Mouse (Mus musculus) skeletal muscle tissue, adult 2 months (tissue): ENCODE measurements at regions not wholly inside any gene's neighbourhood (a gene's known extent, or its start where the extent isn't known, plus 50 kb on each side); places are given as distances from the start of the nearest gene placed in this dataset.

Experiments
- DNase-seq: peaks from one replicate; pipeline ENCODE4 v3.0.0-alpha.2; 2012; ENCODE audit warnings: low read depth, low spot score

DNA sequence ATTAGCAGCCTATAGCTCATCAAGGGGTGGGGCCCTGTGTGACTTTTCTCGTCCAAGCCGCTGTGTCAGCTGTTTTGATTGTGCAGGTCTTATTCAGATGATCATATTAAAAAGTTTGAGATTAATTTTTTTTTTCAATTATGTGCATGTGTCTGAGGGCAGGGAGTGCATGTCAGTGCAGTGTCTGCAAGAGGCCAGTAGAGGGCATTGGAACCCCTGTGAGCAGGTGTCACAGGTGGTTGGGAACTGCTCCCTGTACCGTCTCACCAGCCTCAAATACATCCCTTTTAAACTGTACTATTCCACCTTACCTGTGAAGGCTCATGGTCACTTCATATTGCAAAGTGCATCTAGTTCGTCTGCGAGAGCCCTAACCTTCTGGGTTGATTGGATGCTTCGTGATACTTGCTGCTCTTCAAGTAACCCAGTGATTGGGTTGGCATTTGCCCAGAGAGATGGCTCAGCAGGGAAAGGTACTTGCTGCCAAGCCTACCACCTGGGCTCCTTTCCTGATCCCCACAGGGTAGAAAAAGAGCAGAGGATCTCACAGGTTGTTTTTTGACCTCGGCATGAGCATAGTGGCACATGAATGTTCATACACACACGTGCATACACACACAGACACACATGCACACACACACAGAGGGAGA, 178.3 kb upstream of the Fam19a5 start:
- DNase-seq = no peak

DNA sequence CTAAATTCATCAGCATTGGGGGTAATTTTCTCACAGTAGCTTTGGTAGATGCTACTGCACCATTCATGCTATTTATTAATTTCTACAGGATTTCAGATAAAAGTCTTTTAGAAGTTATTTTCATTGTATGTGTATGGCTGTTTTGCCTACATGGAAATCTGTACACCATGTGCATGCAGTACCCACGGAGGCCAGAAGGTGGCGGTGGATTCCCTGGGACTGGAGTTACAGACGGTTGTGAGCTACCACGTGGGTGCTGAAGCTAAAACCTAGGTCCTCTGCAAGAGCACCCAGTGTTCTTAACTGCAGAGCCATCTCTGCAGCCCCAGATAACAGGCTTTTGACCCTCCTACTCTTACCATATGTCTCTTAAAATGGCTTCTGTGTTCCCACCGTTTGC, 176.7 kb upstream of the Fam19a5 start:
- DNase-seq = no peak

DNA sequence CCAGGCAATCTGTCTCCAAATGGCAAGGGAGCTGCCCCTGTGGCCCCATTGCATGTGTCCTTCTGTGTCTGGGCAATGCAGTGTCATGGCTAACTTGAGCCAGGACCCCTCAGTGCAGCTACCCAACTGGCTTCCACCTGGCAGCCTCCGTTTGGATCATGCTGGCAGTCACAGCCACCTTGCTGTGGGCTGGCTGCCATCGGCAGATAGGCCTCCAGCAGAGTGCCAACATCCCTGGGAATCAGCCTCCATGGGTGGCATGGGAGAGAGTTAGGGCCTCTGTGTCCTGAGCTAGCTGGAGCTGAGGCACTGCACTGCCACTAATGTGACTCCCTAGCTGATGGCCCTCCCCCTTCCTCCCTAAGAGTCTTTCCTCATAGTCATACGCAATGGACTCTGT, 174.7 kb upstream of the Fam19a5 start:
- DNase-seq = no peak

DNA sequence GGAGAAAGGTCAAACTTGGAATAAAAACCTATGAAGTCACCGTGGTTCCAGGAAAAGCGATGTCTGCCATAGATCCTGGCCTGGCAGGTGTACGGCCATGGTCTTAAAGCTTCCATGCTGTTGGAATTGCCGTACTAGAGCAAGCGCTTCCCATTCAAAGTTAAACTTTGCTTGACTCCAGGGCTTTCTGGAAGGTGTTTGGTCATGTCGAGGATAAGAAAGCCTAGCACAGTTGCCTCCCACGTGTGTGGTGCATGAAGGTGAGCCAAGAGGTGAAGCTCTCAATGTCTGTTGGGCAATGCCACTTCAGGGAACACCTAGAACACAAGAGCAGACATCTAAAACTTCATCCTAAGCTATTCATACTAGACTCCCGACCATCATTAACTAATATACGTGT, 174.3 kb upstream of the Fam19a5 start:
- DNase-seq = no peak

DNA sequence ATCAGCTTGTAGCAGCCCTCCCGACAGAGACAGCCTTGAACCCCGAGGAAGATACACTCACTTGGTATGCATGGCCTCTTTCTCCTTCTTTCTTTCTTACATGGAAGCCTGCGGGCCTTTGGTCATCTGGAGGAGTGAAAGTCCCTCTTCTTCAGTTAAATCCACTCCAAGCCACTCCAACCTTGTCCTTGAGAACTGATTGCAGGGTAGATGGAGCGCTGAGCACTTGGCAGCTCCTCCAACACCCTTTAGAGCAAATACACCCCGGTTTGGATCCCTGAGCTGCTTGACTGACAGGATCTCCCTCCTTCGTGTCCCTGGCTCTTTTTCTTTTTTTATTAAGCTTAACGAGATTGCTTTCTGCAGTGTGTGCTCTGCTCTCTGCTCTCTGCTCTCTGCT, 173.3 kb upstream of the Fam19a5 start:
- no peak for DNase-seq

DNA sequence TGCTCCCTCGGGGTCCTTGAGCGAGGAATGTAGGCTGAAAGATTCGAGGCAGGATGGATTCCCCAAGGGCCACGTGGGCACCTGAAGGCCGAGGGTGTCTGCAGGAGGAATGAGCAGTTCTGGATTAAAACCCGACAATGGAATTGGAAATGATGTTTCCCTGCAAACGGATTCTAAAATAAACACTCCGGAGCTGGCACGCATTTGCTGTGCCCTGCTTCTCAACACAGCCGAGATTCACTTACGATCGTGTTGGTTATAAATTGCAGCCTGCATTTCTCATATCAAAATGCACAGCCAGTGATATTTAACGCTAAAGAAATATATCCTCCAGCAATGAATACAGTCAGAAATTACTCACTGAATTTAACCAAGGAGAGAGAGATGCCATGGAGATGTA, 169.4 kb upstream of the Fam19a5 start:
- no peak for DNase-seq

DNA sequence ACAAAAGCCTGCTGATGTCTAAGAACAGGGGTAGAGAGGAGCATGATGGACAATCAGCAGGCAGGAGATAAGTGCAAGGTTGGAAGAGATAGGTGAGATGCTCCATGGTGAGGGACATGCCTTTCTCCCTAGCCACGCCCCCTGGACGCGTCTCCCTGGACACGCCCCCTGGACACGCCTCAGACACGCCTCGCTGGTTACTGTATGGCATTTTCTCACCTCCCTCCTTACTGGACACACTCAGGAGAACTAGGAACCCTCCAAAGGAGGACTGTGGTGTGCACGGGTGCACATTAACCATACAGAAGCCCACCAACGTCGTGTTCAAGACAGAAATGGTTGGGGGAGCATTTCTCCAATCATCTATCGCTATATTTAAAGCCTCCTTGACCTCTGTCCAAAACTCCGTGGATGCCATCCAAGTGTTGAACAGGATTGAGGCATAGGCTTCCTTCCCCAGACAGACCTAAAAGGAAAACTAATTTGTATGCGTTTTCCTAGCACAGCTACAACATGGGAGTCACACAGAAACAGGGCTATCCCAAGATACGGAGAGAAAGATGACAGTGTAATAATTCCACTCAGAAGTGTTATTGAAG, 168.4 kb upstream of the Fam19a5 start:
- DNase-seq = no peak

DNA sequence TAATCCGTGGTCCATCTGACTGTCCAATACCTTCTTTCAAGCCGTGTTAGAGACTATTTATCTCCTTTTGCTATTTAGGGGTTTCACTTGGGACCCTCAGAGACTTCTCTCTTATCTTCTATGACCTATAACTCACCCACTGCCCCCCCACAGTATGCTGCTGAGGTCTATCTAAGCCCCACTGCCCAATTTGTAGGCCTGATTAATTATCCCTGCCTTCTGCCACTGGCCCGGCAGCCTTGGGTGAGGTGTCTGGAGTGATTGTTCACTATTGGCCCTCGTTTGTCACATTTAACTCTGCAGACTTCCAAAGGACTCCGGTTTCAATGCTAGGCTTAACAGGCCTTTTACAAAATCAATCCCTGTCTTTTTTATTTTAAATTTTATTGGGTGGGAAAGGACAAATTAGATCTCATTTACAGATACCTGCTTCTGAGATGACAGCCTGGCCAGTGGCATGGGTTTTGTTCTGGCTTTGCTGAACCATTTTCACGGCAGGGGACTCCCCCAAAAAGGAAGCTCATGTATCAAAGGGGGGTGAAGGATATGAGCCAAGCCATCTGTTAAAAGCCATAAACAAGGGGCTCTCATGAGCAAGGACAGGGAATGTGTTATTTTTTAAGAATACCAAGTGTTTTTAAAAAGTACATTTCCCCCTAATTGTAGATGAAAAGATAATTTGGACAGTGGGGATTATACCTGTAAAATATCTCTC, 160.4 kb upstream of the Fam19a5 start:
- DNase-seq = no peak

DNA sequence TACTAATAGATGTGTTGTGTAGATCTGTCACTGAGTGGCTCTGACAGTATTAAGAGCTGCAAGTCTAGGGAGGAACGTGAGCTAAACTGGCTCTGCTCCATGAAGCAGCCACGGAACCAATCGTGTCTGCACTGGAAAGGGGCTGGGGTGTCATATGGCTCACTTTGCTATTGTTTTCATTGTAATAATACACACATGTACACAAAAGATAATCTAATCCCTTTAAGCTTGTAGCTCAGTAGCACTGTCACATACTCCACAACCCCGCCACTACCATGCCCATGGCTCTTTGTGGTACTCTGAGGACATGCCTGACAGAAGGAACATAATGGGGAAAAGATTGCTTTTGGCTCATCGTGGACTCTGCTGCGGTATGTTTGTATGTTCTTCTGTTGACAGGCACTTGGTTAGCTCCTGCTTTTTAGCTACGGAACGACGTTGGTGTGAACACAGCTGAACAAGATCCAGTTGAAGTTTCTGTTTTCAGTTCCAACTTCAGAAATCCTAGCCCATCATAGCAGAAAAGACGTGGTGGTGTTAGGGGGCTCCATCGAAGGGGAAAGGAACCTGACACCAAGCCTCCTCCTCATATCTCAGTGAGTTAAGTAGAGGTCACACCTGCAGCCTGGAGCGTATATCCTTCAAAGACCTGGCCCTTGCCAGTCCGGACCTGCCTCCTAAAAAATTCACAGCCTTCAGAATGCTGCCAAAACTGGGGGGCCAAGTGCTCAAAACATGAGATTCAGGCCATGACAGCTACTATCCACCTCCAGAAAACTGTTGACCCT, 159.6 kb upstream of the Fam19a5 start:
- no peak for DNase-seq

DNA sequence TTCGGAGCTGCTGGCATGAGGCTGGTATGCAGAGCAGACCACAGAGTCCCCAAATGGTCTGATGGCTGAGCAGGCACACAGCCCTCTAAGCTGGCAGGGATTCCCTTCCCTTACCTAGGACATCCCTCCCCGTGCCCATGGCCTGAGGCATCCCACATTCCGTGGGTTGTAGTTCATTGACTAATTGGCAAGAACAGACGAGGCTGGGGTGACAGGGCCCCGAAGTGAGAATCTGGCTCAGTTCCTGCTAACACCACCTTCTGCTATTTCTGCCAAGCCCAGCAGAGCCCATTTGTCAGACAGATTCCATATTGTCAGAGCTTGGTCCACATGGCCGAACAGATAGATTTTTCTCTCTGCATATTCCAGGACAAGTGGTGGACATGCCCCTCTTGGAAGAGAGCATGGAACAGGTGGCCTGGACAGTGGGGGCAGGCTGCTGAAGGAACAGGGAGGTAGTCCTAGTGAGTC, 157.6 kb upstream of the Fam19a5 start:
- DNase-seq = no peak

DNA sequence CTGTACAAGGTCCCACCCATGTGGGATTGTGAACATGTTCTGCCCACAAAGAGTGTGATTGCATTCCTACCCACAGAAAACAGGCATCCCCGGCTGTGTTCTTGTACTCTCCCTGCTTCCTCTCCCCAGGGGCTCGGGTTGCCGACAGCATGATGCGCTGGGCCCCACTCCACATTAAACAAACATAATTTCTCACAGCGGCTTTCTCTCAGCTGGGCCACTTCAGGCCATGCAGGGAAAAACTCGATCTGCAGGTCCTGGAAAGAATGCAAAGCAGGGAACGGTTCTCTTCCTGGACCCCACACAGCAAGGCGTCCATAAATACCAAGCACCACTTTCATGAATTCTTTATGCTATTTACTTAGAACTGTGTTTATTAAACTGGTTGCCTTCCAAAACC, 152.7 kb upstream of the Fam19a5 start:
- DNase-seq = no peak

DNA sequence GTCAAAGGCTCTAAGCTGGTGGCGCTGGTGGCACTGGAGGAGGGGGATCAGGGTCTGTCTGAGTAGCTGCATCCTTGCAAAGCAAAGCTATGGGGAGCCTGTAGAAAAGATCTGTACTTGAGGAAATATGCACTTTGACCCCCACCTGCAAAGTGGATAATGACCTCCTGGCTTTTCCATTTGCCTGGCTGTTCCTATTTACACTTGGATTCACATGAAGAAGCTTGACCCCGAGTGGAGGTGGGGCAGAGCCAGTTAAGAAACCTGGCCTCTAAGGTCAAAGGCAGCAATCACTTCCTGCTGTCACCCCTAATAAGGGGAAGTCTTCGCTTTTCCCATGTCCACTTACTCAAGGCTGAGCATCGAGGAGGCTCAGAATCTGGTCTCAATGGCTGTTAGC, 145.7 kb upstream of the Fam19a5 start:
- no peak for DNase-seq

DNA sequence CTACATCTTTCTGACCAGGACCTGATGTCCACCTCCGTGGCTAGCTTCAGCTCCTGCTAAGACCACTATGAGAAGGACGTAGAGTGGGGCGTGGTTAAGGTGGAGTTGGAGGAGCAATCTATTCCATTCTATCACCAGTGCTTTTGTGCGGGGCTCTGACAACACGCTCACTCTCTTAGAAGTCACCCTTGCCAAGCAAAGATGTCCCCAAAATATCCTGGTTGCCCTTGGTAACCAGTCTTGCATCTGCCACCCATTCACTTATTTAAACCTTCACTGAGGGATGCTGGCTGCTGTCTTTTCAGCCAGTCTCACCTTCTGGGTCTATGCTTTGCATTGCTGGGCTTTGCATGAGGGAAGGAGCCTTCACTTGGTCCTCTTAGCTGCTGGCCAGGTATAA, 138.4 kb upstream of the Fam19a5 start:
- no peak for DNase-seq

DNA sequence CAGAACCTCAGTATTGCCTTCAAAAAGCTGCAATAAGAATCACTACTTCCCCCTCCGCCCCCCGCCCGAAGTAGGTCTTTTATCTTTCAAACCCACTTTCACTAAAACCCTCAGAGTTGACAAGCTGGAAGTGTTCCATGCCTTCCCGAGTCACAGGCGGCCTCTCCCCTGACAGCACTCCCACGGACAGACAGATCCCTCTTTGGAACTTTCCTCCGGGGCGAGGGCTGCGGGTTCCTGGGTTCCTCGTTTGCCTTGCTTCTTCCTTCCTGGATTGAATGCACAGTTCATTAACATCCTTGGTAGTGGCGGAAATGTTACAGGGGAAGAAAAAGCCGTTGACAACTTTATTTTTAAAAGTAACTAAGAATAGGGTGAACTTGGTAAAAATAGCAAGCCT, 132.1 kb upstream of the Fam19a5 start:
- DNase-seq = no peak

DNA sequence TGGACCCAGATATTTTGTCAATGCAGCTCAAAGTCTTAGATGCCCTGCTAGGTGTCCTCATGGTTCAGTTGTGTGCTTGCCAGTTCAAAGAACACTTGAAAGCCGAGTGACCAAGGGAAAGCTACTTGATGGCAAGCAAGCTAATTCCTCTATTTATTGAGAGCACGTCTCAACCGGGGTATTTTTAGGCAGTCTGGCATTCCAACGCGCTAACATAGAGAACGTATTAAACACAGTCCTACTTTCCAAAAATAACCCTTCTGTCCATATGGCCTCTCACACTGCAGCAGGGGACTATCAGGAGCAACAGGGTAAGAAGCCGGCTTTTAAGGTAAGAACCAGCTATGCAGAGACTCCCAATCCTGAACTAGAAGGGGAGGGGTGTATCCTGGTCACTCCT, 128.1 kb upstream of the Fam19a5 start:
- no peak for DNase-seq

DNA sequence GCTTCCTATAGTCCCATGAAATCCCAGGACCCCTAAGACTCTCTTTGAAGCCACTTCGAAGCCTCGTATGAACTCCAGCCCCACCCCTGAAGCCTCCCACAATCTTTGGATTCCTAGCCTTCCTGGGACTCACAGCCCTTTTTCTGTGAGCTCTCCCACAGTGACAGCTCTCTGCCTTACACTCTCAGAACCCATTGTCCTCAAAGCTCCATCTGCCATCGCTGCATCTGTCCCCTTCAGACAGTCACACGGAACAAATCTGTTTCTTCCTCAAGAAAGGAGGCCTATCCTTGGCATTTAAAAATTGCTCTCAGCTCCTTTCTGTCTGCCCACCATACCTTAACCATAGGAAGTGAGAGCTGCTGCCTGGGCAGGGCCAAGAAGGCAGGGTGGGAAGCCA, 122.4 kb upstream of the Fam19a5 start:
- DNase-seq = no peak

DNA sequence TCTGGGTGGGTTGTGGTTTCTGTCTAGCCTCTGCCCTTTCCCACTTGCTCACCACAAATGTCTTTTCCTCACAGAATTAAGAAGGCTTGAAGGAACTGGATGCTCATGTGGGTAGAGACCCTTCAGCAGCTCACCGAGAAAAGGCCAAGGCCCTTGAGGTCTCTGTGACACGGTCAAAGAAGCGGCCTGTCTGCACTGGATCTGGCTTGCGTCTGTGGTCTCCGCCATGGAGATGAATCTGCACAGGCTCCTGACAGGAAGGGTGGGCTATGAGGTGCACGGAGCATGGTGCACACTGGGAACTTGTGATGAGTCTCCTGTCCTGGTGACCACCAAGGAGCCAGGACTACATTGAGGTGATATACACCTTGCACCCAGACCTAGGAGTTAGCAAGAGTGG, 110.8 kb upstream of the Fam19a5 start:
- no peak for DNase-seq

DNA sequence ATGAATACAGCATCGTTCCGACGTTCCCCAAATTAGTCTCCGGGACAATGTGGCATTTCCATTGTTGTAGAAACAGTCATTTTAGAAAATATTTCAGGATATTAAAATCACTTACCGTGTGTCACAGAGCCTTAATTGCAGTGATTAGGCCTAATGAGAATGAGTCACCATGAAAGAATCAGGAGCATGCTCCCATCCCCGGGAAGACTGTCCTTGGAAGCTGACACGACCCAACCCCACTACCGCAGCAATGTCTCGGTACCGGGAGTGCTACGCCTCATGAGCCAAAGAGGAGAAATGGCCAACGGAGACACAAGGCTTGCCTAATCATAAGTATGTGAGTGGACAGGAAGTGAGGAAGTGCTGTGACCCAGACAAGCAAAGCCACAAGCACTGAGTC, 110.2 kb upstream of the Fam19a5 start:
- no peak for DNase-seq

DNA sequence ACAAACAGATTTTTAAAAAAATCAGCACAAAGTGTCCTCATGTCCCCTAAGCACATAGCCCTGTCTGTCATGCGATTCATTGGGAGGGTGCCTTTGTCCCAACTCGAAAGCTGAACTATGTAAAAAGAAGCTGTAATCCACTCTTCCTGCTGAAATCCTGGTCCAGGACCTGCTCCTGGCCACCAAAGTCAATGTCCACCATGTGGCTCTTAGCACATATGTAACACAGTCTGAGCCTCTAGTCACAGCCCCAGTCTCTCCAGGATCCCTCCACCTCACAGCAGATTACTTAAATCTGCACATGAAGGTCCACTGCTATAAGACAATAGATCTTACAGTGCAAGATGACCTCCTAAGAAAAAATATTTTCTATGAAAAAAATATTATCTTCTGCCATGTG, 108.5 kb upstream of the Fam19a5 start:
- DNase-seq = no peak

DNA sequence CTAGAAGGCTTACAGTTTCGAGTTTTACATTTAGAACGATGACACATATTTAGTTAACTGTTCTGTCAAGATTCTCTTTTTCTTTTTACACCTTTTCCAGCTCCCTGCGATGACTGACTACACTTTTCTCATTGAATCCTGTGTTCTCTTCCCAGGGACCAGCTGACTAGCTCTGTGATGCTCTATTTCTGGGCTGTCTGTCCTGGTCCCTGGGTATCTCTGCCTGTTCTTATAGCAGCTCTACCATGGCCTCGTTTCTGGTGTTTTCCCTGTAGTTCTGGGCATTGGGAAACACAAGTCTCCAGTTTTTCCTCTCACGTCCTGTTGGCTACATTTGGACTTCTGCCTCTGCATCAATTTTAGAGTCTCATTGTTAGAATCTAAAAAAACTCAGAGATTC, 106.5 kb upstream of the Fam19a5 start:
- DNase-seq = no peak

DNA sequence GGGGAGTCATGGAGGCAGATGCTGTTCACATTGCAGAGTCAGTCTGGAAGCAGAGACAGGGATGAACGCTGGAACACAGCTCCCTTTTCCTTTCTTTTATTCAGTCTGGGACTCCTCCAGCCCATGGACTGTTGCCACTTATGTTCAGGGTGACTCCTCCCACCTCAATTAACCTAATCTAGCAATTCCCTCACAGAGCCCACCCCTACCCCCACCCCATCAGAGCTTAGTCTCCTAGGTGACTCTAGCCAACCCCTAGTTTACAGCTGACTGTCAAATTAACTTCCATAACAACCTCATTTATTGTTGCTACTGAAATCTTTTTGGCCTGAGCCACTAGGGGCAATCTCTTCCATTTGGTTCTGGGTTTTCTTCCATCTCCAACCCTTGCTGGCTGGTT, 85.2 kb upstream of the Fam19a5 start:
- no peak for DNase-seq

DNA sequence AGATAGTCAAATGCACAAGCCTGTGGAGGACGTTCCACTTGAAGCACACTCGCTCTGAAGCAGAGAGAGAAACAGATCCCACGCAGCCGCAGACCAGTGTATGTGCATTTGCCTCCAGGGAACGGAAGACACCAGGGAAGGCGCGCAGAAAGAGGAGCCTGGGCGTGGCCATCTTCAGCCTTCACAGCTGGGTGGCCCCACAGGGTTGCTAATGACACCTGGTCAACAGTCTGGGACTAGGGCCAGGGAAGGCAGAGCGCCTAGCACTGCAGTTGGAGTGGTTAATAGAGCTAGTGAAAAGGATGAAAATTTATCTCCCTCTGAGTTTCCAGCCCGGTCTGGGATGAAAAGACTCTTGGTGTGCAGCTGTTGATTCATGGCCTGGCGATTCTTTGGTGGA, 67.9 kb upstream of the Fam19a5 start:
- no peak for DNase-seq
